Mouse (Mus musculus): ENCODE results near the gene Olfr1357. TPM values are rescaled to one million over a fixed set of nuclear protein-coding genes. Genes with fewer than 3 reads are reported as not detected.

Olfr1357 gene
- polyA plus RNA-seq, 1 experiment, result not detected

GRCm38 (mm10) chr10:78569191-78569590 lies 48.7 kb downstream of the Olfr1357 start:
- Histone ChIP-seq H3K27ac (ENCODE audit: insufficient read depth, low read length) (no peak overlapping the region), H3K27me3 (ENCODE audit: control insufficient read depth, insufficient read depth, low read length) (no peaks in the 10 kb centered on the region), H3K4me1 (ENCODE audit: control insufficient read depth, insufficient read depth, insufficient read length) (no peaks in the 10 kb centered on the region), H3K4me3 (ENCODE audit: extremely low read depth, insufficient read depth, insufficient read length) (no peak overlapping the region), H3K36me3 (ENCODE audit: control insufficient read depth, insufficient read depth, low read length) (no peaks in the 10 kb centered on the region)
- no peak for DNase-seq (ENCODE audit: low read depth in 1 of 2, low spot score in 2 of 2)
- 84% methylated on average over 3 of the region's 3 CpGs for WGBS
- TF ChIP-seq POLR2A (IDR thresholded peaks at IDR 0.05; ENCODE audit: low read depth, low read length) (no peak), CTCF (IDR thresholded peaks at IDR 0.05; ENCODE audit: extremely low read depth, insufficient read depth, insufficient read length, insufficient replicate concordance) (no peak)

- Histone ChIP-seq H3K27me3 (ENCODE audit: control insufficient read depth, insufficient read depth, low read length) (no peaks in the 10 kb centered on the region), H3K27ac (ENCODE audit: insufficient read depth, low read length) (no peak overlapping the region), H3K36me3 (ENCODE audit: control insufficient read depth, insufficient read depth, low read length) (no peaks in the 10 kb centered on the region), H3K4me1 (ENCODE audit: control insufficient read depth, insufficient read depth, insufficient read length) (no peaks in the 10 kb centered on the region), H3K4me3 (ENCODE audit: extremely low read depth, insufficient read depth, insufficient read length) (no peak overlapping the region)
- TF ChIP-seq CTCF (IDR thresholded peaks at IDR 0.05; ENCODE audit: extremely low read depth, insufficient read depth, insufficient read length, insufficient replicate concordance) (no peak), POLR2A (IDR thresholded peaks at IDR 0.05; ENCODE audit: low read depth, low read length) (no peak)
- DNase-seq (ENCODE audit: low read depth in 1 of 2, low spot score in 2 of 2), result no peak
- WGBS, result 85% methylated on average over 1 of the region's 1 CpGs
These were observed 52.8 kb downstream of the Olfr1357 start for GRCm38 (mm10) chr10:78565070-78565469.

Other genes starting within 250 kb of the Olfr1357 start
- 60.2 and 62.0 TPM in 2 replicates for gene Rrp1, start 205.0 kb downstream of the Olfr1357 start, polyA plus RNA-seq (2012; rRNA removed)
- 18.6 and 20.4 TPM in 2 replicates for gene Cstb, start 192.4 kb downstream of the Olfr1357 start, polyA plus RNA-seq (2012; rRNA removed)
- gene Pdxk, start 153.1 kb downstream of the Olfr1357 start, polyA plus RNA-seq (2012; rRNA removed), result 13.6 and 15.2 TPM in 2 replicates
- not detected in 2 replicates for gene Olfr1358, start 100.6 kb downstream of the Olfr1357 start, polyA plus RNA-seq (2012; rRNA removed)
- 33.5 and 36.8 TPM in 2 replicates for gene Ilvbl, start 43.7 kb downstream of the Olfr1357 start, polyA plus RNA-seq (2012; rRNA removed)
- 9.3 and 12.7 TPM in 2 replicates for gene Syde1, start 26.1 kb downstream of the Olfr1357 start, polyA plus RNA-seq (2012; rRNA removed)
- gene Casp14, start 100.2 kb upstream of the Olfr1357 start, polyA plus RNA-seq (2012; rRNA removed), result not detected in 2 replicates
- not detected in 2 replicates for gene Ccdc105, start 135.0 kb upstream of the Olfr1357 start, polyA plus RNA-seq (2012; rRNA removed)
- gene Slc1a6, start 162.4 kb upstream of the Olfr1357 start, polyA plus RNA-seq (2012; rRNA removed), result 0.05 and 0.16 TPM in 2 replicates
- not detected in 2 replicates for gene Olfr1356, start 234.1 kb upstream of the Olfr1357 start, polyA plus RNA-seq (2012; rRNA removed)

Data from spleen, adult 2 months (tissue).